Comparison of ENCODE assay signal across 8 mouse cellular contexts in the genomic region with DNA sequence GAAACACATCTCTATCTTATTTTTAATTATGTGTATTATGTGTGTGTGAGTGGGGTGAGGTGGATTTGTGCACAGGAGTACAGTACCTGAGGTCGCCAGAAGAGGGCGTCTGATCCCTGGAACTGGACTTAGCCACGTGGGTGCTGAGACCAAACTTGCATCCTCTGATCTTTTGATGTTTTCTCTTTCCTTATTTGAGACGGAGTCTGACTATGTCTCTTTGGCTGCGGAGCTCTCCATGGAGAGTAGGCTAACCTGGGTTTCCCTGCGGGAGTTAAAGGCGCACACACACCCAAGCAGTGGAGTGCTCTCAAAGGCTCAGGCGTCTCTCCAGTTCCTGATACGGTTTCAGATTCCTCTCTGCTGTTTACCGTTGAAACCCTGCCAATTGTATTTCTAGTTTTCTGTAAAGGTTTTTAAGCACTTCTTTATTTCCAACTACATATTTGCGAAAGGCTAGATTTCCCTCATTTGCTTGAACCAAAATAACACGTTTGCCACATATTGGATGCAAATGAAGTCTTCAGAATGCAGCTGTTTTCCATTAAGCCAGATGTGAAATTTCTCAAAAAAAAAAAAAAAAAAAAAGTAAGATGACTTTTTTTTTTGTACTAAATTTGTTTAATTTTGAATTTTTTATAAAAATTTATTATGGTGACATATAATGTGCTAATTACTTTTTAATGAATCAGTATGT. TPM values are rescaled to one million over a fixed set of nuclear protein-coding genes. Genes with fewer than 3 reads are reported as not detected.
DNase-seq lines count a peak whose midpoint lies in the region; ATAC-seq lines count a peak whose summit lies in the region.

No protein-coding gene starts in this region.

- peak; percentile 95 for ATAC-seq in megakaryocyte progenitor cell, adult 5-6 weeks (replicated peaks; ENCODE audit: poor library complexity)

- DNase-seq in R1 (ENCODE audit: low read depth, low spot score): peak; percentile 86
- peak; percentile 72 to 86 for DNase-seq in cerebellum, postnatal 4 days (ENCODE audit: low spot score in 2 of 2)
- peak; percentile 83 for DNase-seq in gastrocnemius, postnatal 10 days
- DNase-seq in induced T-regulatory cell, adult 2 months (ENCODE audit: low read depth): peak; percentile 81
- peak; percentile 63 to 82 for DNase-seq in left cerebral cortex, postnatal 10 days (ENCODE audit: extremely low spot score in 1 of 2, low spot score in 2 of 2)
- peak; percentile 81 for DNase-seq in right cerebral cortex, postnatal 14 days
- peak; percentile 83 for DNase-seq in urinary bladder, postnatal 25 days (ENCODE audit: low spot score)

- intact Hi-C loops in left cerebral cortex, postnatal 10 days (cut with DNase I): loop anchor here (5.0 kb wide), 1 partner anchor 94 kb away; a partner anchor contains a TSS

RNA-seq across cellular contexts. Expression of a gene that starts 21.1 kb away (rescaled TPM):
- total RNA-seq in gastrocnemius, postnatal 10 days (2021): 10 to 100 TPM; 17.9 to 20.8 TPM
- total RNA-seq in left cerebral cortex, postnatal 10 days (2021): 10 to 100 TPM; 24.5 to 27.0 TPM
- 18.9 and 26.2 TPM in 2 replicates for total RNA-seq in megakaryocyte progenitor cell, adult 5-6 weeks (2015)
- total RNA-seq in megakaryocyte progenitor cell, adult 5-6 weeks (2017): 15.4 and 20.1 TPM in 2 replicates

Comparison
In these comparisons a context has a peak if more than half of its experiments do, and no peak if none do; other contexts are left out.
1. Peak in every context shown above with its lines: DNase-seq and ATAC-seq.